Mouse (Mus musculus) megakaryocyte-erythroid progenitor cell, adult 5-6 weeks (primary cell): Measurements from ENCODE around the gene Cd33. TPM values are rescaled to one million over a fixed set of nuclear protein-coding genes. Genes with fewer than 3 reads are reported as not detected.

Source experiments
- ATAC-seq: replicated peaks from 2 replicates; pipeline ENCODE4 v1.8.0; 2016; ENCODE audit warnings: mild to moderate bottlenecking, inconsistent platforms; ENCODE audit not compliant: severe bottlenecking, poor library complexity, low FRiP score, low TSS enrichment
- total RNA-seq, 2 experiments: library from RNA; stranded (forward) in 1 of 2; stranded (reverse) in 1 of 2; fragments of 200-1000, 215-1000 nt in 1 of 2; fragments of >200 nt in 1 of 2; fragmentation: Nextera tagmentation in 1 of 2; gene quantifications; 2 replicates each; pipeline ENCODE4 v1.2.3; 2014 to 2017

Gene Cd33
- total RNA-seq, 2 experiments from 2014 or later: 0.42 to 3.5 TPM

DNA sequence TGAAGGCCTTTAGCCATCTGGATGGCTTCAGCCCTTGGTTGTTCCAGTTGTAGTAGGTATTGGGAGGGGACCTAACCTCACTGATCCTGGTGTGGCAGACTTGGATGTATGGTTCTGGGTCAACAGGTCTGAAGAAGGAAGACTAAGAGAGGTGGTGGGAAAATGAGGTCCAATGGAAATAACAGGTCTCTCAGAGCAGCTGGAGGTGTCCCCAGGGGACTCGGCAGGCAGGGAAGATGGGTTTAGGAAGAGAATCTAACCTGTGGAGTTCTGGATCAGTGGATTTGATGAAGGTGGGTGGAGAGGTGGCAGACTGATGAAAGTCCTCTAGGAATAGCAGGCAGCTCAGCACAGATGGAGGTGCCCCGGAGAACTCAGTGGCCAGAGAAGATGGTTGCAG lies 21.5 kb downstream of the Cd33 start:
- no peak for ATAC-seq

- no peak for ATAC-seq
These were observed 25.9 kb downstream of the Cd33 start for GRCm38 (mm10) chr7:43518341-43518740.

GRCm38 (mm10) chr7:43515076-43515475 lies 29.2 kb downstream of the Cd33 start:
- no peak for ATAC-seq

DNA sequence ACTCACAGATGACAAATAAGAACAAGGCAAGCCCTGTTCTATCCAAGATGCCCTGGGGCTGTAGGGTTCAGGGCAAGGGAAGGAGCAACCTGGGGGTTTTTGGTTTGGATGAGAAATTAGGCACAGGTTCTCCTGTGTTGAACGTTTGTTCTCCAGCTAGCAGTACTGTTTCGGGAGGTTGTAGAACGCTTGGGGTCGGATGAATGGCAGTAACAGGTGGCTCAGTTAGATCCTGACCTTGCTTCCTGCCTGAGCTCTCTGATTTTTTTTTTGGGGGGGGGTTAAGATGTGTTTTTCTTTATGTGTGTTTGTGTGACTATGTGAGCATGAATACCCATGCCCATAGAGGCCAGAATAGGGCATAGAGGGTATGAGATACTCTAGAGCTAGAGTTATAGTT lies 31.7 kb downstream of the Cd33 start:
- ATAC-seq: no peak

GRCm38 (mm10) chr7:43511707-43512478 lies 32.3 kb downstream of the Cd33 start:
- ATAC-seq: no peak

DNA sequence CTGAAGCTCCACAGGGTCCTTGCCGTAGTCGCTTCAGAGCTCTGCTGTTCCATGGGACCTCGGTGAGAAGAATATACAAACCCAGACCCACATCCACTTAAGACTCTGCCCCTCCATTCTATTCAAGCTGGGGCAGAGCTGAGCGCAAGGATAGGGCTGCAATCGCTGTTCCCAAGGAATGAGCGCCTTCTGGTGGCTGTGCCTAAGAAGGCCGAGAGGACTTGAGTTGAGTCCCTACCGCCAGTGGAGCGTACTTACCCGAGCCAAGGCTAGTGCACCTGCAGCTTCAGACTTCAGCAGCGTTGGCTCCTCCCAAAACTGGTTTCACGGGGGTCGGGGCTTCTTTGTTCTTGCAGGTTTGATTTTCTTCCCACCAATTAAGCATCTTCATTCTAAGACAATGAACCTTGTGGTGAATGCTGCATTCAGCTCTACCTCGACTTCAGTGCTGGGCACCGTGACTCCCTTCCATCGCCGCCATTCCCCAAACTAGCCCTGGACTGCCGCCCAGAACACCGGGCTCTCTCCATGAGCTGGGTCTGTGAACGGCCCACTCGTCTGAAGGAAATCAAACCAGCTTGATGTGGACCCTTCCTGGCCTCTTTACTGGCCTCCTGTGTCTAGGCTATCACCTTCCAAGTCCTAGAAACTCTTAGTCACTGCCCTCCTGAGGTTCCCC lies 48.7 kb downstream of the Cd33 start:
- ATAC-seq: peak; percentile 73; the same call in 1 of the 2 replicates

- no peak for ATAC-seq
These were observed 53.4 kb downstream of the Cd33 start for GRCm38 (mm10) chr7:43490861-43491260.

DNA sequence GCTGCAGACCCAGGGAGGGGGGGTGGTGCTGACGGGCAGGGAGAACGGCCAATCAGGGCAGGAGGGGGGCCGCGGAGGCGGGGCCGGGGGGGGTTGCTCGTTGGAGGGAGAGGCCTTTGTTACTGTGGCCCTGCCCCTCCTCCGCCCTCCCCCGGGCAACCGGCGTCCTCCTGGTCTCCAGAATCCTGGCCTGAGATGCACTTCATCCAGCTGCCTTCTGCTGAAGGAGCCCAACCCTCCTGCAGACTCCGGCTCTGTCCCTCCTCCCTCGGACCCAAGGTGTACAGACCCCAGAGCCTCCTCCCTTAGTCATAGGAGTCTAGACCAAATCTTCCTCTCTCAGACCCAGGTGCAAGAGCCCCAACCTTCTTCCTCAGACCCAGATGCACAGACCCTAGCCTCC lies 54.0 kb downstream of the Cd33 start:
- ATAC-seq: no peak

DNA sequence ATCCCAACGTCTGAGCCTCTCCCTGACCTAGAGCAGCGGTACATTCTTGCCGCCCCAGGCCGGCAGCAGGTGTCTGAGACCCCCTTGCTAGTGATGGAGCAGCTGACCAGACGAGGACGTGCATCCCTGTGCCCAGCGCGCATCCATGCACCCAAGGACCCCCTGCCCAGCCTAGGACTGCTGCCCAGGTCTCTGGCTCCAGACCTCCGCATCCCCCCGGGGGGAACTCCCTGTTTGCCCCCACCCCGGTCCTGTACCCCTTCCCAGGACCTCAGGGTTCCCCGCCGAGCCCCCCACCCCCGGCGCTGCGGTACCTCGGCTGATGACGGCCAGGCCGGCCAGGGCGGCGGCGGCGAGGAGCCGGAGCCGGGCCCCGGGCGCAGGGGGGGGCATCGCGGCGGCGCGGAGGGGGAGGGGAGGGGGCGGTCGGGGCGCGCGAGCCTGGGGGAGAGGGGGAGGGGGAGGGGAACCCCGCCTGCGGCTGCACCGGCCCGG lies 54.5 kb downstream of the Cd33 start, which contains the start of gene Iglon5:
Iglon5 (minus strand) TSS at position 445 of the 495 bp plus-strand sequence.
- no peak for ATAC-seq

GRCm38 (mm10) chr7:43488646-43489045 lies 55.6 kb downstream of the Cd33 start:
- no peak for ATAC-seq

GRCm38 (mm10) chr7:43483236-43483635 lies 61.0 kb downstream of the Cd33 start:
- ATAC-seq: peak; percentile 25; the same call in 1 of the 2 replicates

GRCm38 (mm10) chr7:43482090-43482716 lies 62.0 kb downstream of the Cd33 start:
- no peak for ATAC-seq

DNA sequence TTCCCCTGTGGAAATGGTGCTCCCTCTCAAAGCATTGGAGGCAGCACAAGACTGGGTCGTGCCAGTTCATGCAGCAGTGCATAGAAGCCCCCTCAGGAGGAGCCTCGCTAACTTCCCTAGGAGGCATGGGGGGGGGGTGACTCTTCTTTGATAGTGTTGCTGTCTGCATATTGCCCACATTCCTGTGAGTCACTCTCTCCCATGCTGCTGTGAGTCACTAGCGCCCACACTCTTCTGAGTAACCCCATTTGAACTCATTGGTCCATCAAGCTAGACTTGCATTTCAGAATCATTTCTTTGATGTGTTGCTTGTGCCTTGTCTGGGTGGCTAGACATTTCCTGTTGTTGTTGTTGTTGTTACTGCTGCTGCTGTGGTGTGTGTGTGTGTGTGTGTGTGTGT lies 63.0 kb downstream of the Cd33 start:
- ATAC-seq: no peak

DNA sequence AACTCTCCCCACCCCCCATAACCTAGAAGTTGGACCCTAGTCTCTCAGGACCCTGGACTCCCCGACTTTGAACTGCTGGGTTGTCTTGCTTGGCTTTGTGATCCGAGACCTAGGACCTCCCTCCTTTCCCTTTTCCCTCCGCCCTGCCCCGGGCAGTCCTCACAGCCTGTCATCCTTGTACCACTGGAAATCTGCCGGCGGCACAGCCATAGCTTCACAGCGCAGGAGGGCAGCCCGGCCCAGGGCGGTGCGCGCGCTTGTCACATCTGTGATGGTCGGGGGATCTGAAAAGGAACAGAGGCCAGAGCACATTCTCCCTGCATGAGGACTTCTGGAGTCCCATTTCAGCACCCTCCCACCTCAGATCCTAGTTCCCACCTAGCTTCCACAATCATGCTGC lies 67.9 kb downstream of the Cd33 start:
- ATAC-seq: no peak

GRCm38 (mm10) chr7:43475706-43476105 lies 68.5 kb downstream of the Cd33 start:
- ATAC-seq: peak; percentile 68

Other genes starting within 250 kb of the Cd33 start
- 11.5 and 15.9 TPM in 2 replicates for gene Zfp715, start 231.1 kb downstream of the Cd33 start, total RNA-seq (2014; fragmentation: Nextera tagmentation)
- 5.0 and 16.7 TPM in 2 replicates for gene Zfp715, start 231.1 kb downstream of the Cd33 start, total RNA-seq (2017)
- gene Siglecf, start 193.1 kb downstream of the Cd33 start, total RNA-seq (2014; fragmentation: Nextera tagmentation): 6.4 and 6.9 TPM in 2 replicates
- 3.1 and 13.0 TPM in 2 replicates for gene Siglecf, start 193.1 kb downstream of the Cd33 start, total RNA-seq (2017)
- gene Siglecg, start 136.2 kb downstream of the Cd33 start, total RNA-seq (2014; fragmentation: Nextera tagmentation): 3.1 and 4.4 TPM in 2 replicates
- gene Siglecg, start 136.2 kb downstream of the Cd33 start, total RNA-seq (2017): 1.3 TPM in 1 of 2 replicates, not detected in the other
- 2.1 TPM in 1 of 2 replicates, not detected in the other for gene Lim2, start 116.8 kb downstream of the Cd33 start, total RNA-seq (2014; fragmentation: Nextera tagmentation)
- gene Lim2, start 116.8 kb downstream of the Cd33 start, total RNA-seq (2017): not detected in 2 replicates
- 49.9 and 86.7 TPM in 2 replicates for gene Nkg7, start 107.4 kb downstream of the Cd33 start, total RNA-seq (2014; fragmentation: Nextera tagmentation)
- 41.8 and 53.8 TPM in 2 replicates for gene Nkg7, start 107.4 kb downstream of the Cd33 start, total RNA-seq (2017)
- not detected in 2 replicates for gene Cldnd2, start 103.6 kb downstream of the Cd33 start, total RNA-seq (2014; fragmentation: Nextera tagmentation)
- gene Cldnd2, start 103.6 kb downstream of the Cd33 start, total RNA-seq (2017): not detected in 2 replicates
- 212 and 237 TPM in 2 replicates for gene Etfb, start 100.3 kb downstream of the Cd33 start, total RNA-seq (2014; fragmentation: Nextera tagmentation)
- 396 and 426 TPM in 2 replicates for gene Etfb, start 100.3 kb downstream of the Cd33 start, total RNA-seq (2017)
- gene Gm45233, start 100.3 kb downstream of the Cd33 start, total RNA-seq (2014; fragmentation: Nextera tagmentation): not detected in 2 replicates
- gene Gm45233, start 100.3 kb downstream of the Cd33 start, total RNA-seq (2017): 4.2 TPM in 1 of 2 replicates, not detected in the other
- 2.3 and 2.9 TPM in 2 replicates for gene Vsig10l, start 81.3 kb downstream of the Cd33 start, total RNA-seq (2014; fragmentation: Nextera tagmentation)
- 3.0 and 8.9 TPM in 2 replicates for gene Vsig10l, start 81.3 kb downstream of the Cd33 start, total RNA-seq (2017)
- gene Iglon5, start 54.4 kb downstream of the Cd33 start, total RNA-seq (2014; fragmentation: Nextera tagmentation): not detected in 2 replicates
- not detected in 2 replicates for gene Iglon5, start 54.4 kb downstream of the Cd33 start, total RNA-seq (2017)
- gene 4931406B18Rik, start 38.5 kb downstream of the Cd33 start, total RNA-seq (2014; fragmentation: Nextera tagmentation): not detected in 2 replicates
- not detected in 2 replicates for gene 4931406B18Rik, start 38.5 kb downstream of the Cd33 start, total RNA-seq (2017)
- gene Zfp658, start 17.8 kb upstream of the Cd33 start, total RNA-seq (2014; fragmentation: Nextera tagmentation): 1.0 and 1.2 TPM in 2 replicates
- gene Zfp658, start 17.8 kb upstream of the Cd33 start, total RNA-seq (2017): 0.09 and 0.11 TPM in 2 replicates
- 5.0 and 5.5 TPM in 2 replicates for gene Zfp719, start 35.2 kb upstream of the Cd33 start, total RNA-seq (2014; fragmentation: Nextera tagmentation)
- gene Zfp719, start 35.2 kb upstream of the Cd33 start, total RNA-seq (2017): 4.2 and 4.5 TPM in 2 replicates
- gene Zfp819, start 62.7 kb upstream of the Cd33 start, total RNA-seq (2014; fragmentation: Nextera tagmentation): not detected in 2 replicates
- not detected in 2 replicates for gene Zfp819, start 62.7 kb upstream of the Cd33 start, total RNA-seq (2017)
- gene Ceacam18, start 90.3 kb upstream of the Cd33 start, total RNA-seq (2014; fragmentation: Nextera tagmentation): not detected in 2 replicates
- not detected in 2 replicates for gene Ceacam18, start 90.3 kb upstream of the Cd33 start, total RNA-seq (2017)
- gene Siglece, start 115.7 kb upstream of the Cd33 start, total RNA-seq (2014; fragmentation: Nextera tagmentation): 0.84 TPM in 1 of 2 replicates, not detected in the other
- 2.2 TPM in 1 of 2 replicates, not detected in the other for gene Siglece, start 115.7 kb upstream of the Cd33 start, total RNA-seq (2017)
- 8.6 and 13.2 TPM in 2 replicates for gene Ctu1, start 127.6 kb upstream of the Cd33 start, total RNA-seq (2014; fragmentation: Nextera tagmentation)
- 5.3 and 8.8 TPM in 2 replicates for gene Ctu1, start 127.6 kb upstream of the Cd33 start, total RNA-seq (2017)
- gene Klk14, start 146.0 kb upstream of the Cd33 start, total RNA-seq (2014; fragmentation: Nextera tagmentation): not detected in 2 replicates
- not detected in 2 replicates for gene Klk14, start 146.0 kb upstream of the Cd33 start, total RNA-seq (2017)
- not detected in 2 replicates for gene Klk13, start 168.1 kb upstream of the Cd33 start, total RNA-seq (2014; fragmentation: Nextera tagmentation)
- not detected in 2 replicates for gene Klk13, start 168.1 kb upstream of the Cd33 start, total RNA-seq (2017)
- gene Klk12, start 224.5 kb upstream of the Cd33 start, total RNA-seq (2014; fragmentation: Nextera tagmentation): not detected in 2 replicates
- gene Klk12, start 224.5 kb upstream of the Cd33 start, total RNA-seq (2017): not detected in 2 replicates
- not detected in 2 replicates for gene Klk11, start 230.2 kb upstream of the Cd33 start, total RNA-seq (2014; fragmentation: Nextera tagmentation)
- not detected in 2 replicates for gene Klk11, start 230.2 kb upstream of the Cd33 start, total RNA-seq (2017)
- not detected in 2 replicates for gene Klk10, start 236.6 kb upstream of the Cd33 start, total RNA-seq (2014; fragmentation: Nextera tagmentation)
- not detected in 2 replicates for gene Klk10, start 236.6 kb upstream of the Cd33 start, total RNA-seq (2017)
- not detected in 2 replicates for gene Klk9, start 247.5 kb upstream of the Cd33 start, total RNA-seq (2014; fragmentation: Nextera tagmentation)
- not detected in 2 replicates for gene Klk9, start 247.5 kb upstream of the Cd33 start, total RNA-seq (2017)